Mouse (Mus musculus) ES-Bruce4 (cell line): Measurements from ENCODE around the gene Fat3. TPM values are rescaled to one million over a fixed set of nuclear protein-coding genes. Genes with fewer than 3 reads are reported as not detected.

Source experiments
- H3K27ac ChIP-seq: 2 replicates; pipeline ENCODE4 v1.5.1; 2012; ENCODE audit warnings: low read length, inconsistent platforms; ENCODE audit not compliant: insufficient read depth
- H3K27me3 ChIP-seq: 2 replicates; pipeline ENCODE4 v1.6.1; 2012; ENCODE audit warnings: mild to moderate bottlenecking, low read length, inconsistent platforms; ENCODE audit not compliant: control insufficient read depth, poor library complexity, insufficient read depth, severe bottlenecking
- H3K36me3 ChIP-seq: 2 replicates; pipeline ENCODE4 v1.6.1; 2012; ENCODE audit warnings: inconsistent platforms, mild to moderate bottlenecking, low read length, moderate library complexity; ENCODE audit not compliant: control insufficient read depth, poor library complexity, insufficient read depth, severe bottlenecking
- H3K4me1 ChIP-seq: one replicate; pipeline ENCODE4 v1.8.1; 2011; ENCODE audit warnings: low read length; ENCODE audit not compliant: control insufficient read depth, insufficient read depth
- H3K4me3 ChIP-seq: 2 replicates; pipeline ENCODE4 v1.5.1; 2011; ENCODE audit warnings: low read depth, mild to moderate bottlenecking, low read length
- H3K9ac ChIP-seq: 2 replicates; pipeline ENCODE4 v1.6.1; 2012; ENCODE audit warnings: low read depth, mild to moderate bottlenecking, inconsistent platforms; ENCODE audit not compliant: poor library complexity, severe bottlenecking
- H3K9me3 ChIP-seq: replicated peaks from 2 replicates; pipeline ENCODE4 v1.6.1; 2012; ENCODE audit warnings: mild to moderate bottlenecking, low read length, inconsistent platforms; ENCODE audit not compliant: control insufficient read depth, poor library complexity, insufficient read depth, severe bottlenecking
- CTCF ChIP-seq: IDR thresholded peaks from one replicate; pipeline ENCODE4 v1.8.1; 2011; ENCODE audit warnings: low read depth, low read length
- EP300 ChIP-seq: IDR thresholded peaks from 2 replicates; pipeline ENCODE4 v1.6.1; 2011; ENCODE audit warnings: low read depth, low read length; ENCODE audit not compliant: insufficient read depth
- POLR2A ChIP-seq: IDR thresholded peaks from one replicate; pipeline ENCODE4 v1.8.1; 2011; ENCODE audit warnings: low read length; ENCODE audit not compliant: insufficient read depth
- polyA plus RNA-seq: library from polyadenylated mRNA; stranded (reverse); fragments of >200 nt; gene quantifications from 2 replicates; pipeline ENCODE4 v1.2.4, GENCODE M21; 2011; ENCODE audit warnings: low read depth; ENCODE audit not compliant: missing spikeins, insufficient read depth, insufficient read length

The Fat3 gene
- polyA plus RNA-seq, 1 experiment: 0.12 TPM

- Histone ChIP-seq H3K36me3 (no peaks in the 10 kb centered on the region), H3K9ac (no peak overlapping the region), H3K4me1 (no peaks in the 10 kb centered on the region), H3K4me3 (no peak overlapping the region), H3K27me3 (no peaks in the 10 kb centered on the region), H3K27ac (no peak overlapping the region), H3K9me3 (no peaks in the 10 kb centered on the region)
- TF ChIP-seq EP300 (no peak), POLR2A (no peak), CTCF (no peak)
Observed at GRCm38 (mm10) chr9:16221885-16222284, 279.2 kb downstream of the Fat3 start.

GRCm38 (mm10) chr9:16216235-16216634 lies 284.9 kb downstream of the Fat3 start:
- Histone ChIP-seq H3K36me3 (no peaks in the 10 kb centered on the region), H3K27me3 (no peaks in the 10 kb centered on the region), H3K4me1 (no peaks in the 10 kb centered on the region), H3K27ac (no peak overlapping the region), H3K4me3 (no peak overlapping the region), H3K9me3 (no peaks in the 10 kb centered on the region), H3K9ac (no peak overlapping the region)
- TF ChIP-seq POLR2A (no peak), EP300 (no peak), CTCF (no peak)

DNA sequence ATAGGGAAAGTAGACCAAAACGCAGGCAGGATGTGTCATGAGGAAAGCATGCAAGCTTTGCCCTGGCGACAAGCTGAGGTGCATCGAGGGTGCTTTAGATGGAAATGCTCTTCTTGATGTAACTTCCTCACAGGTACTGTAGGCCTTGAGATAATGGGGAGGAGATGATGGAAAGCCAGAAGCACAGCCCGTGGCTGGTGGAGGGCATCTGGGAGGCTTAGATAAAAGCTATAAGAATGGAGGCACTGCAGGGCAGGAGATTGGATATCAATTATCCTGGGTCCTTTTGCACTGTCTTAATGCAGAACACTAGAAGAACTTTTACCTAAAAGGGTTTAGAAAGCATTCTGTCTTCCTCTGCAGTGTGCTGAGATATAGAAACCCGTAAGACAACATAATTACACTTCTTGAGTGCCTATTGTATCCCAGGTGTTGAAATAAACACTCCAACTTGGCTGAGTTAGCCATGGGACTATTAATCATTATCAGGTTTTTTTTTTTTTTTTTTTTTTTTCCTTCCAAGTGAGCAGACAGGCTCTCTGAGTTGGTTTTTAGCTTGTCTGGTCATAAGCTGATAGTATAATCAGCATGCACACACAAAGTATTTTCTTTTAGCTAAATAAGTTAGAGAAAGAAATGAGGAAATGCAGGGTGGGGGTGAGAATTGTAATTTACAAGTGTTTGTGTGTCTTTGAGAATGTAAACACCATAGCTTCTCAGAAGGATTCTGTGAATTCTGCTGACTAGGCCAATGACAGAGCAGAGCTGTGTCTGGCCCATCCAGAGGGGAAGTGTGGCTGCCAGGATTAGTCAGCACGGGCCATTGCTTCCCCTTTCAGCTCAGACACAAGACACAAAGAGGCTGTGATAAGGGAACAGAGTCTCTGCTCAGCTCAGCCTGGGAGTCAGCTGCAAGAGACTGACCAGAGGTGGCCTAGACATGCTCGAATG lies 286.1 kb downstream of the Fat3 start:
- Histone ChIP-seq H3K27ac (no peak overlapping the region), H3K4me1 (no peaks in the 10 kb centered on the region), H3K27me3 (no peaks in the 10 kb centered on the region), H3K9me3 (no peaks in the 10 kb centered on the region), H3K36me3 (no peaks in the 10 kb centered on the region), H3K9ac (no peak overlapping the region), H3K4me3 (no peak overlapping the region)
- TF ChIP-seq POLR2A (no peak), EP300 (no peak), CTCF (no peak)

DNA sequence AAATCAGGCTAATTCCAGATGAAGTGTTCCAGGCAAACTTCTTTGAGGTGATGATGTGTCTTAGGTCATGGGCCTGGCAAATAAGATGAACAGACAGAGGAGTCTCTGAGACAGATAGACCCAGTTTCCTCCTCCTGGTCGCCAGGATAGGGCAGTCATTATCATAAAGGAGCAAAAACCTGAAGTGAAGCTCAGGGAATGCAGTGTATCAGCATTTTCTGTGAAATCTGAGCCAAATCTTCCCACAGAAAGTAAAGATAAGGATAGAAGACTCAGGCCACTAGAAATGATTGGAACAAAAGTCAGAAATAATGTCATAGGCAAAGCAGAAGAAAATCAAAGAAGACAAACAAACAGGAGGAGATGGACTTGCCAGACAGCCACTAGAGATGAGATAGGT lies 287.8 kb downstream of the Fat3 start:
- no peaks in the 10 kb centered on the region for H3K36me3 ChIP-seq

GRCm38 (mm10) chr9:16212628-16213027 lies 288.5 kb downstream of the Fat3 start:
- no peak for TF ChIP-seq EP300
- no peak for TF ChIP-seq POLR2A
- no peak for TF ChIP-seq CTCF
- H3K4me1 ChIP-seq: no peaks in the 10 kb centered on the region
- no peaks in the 10 kb centered on the region for H3K36me3 ChIP-seq
- H3K4me3 ChIP-seq: no peak overlapping the region
- H3K9me3 ChIP-seq: no peaks in the 10 kb centered on the region
- H3K27ac ChIP-seq: no peak overlapping the region
- H3K9ac ChIP-seq: no peak overlapping the region
- H3K27me3 ChIP-seq: no peaks in the 10 kb centered on the region

More for the DNA sequence above, 287.8 kb downstream of the Fat3 start:
- Histone ChIP-seq H3K27ac (no peak overlapping the region), H3K9ac (no peak overlapping the region), H3K4me1 (no peaks in the 10 kb centered on the region), H3K4me3 (no peak overlapping the region), H3K9me3 (no peaks in the 10 kb centered on the region), H3K27me3 (no peaks in the 10 kb centered on the region)
- TF ChIP-seq POLR2A (no peak), CTCF (no peak), EP300 (no peak)

DNA sequence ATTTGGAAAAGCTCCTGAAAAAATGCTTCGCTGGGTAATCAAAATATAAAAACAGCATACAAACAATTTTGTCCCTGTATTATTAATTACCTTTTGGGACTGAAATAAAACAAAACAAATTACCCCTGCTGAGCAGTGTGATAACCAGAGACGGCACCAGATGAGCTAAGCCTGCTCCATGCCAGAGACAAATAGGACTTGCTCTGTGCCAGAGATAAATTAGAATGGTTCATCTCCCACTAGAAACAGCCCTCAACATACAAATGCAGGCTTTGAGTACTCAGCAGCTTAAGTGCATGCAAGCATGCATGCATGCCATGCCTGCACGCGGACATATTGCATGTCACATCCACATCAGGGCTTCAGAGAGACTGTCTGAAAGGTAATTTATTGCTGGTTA lies 288.9 kb downstream of the Fat3 start:
- Histone ChIP-seq H3K36me3 (no peaks in the 10 kb centered on the region), H3K4me1 (no peaks in the 10 kb centered on the region), H3K27ac (no peak overlapping the region), H3K27me3 (no peaks in the 10 kb centered on the region), H3K9me3 (no peaks in the 10 kb centered on the region), H3K9ac (no peak overlapping the region), H3K4me3 (no peak overlapping the region)
- TF ChIP-seq CTCF: no peak
- TF ChIP-seq EP300: no peak
- TF ChIP-seq POLR2A: no peak
